Mouse (Mus musculus) C2C12 (cell line): ENCODE results near the gene Myb. TPM values are rescaled to one million over a fixed set of nuclear protein-coding genes. Genes with fewer than 3 reads are reported as not detected.
"Not testable (repeated sequence)": the region's sequence is repeated elsewhere in the genome, so short reads cannot be mapped to it uniquely, and the experiment has no call there.

Experiments used
- H3K27me3 ChIP-seq: one replicate; pipeline ENCODE4 v1.6.1; 2011; ENCODE audit not compliant: control insufficient read depth, insufficient read depth, insufficient read length
- H3K36me3 ChIP-seq: one replicate; pipeline ENCODE4 v1.6.1; 2011; ENCODE audit not compliant: control insufficient read depth, insufficient read depth
- H3K4me3 ChIP-seq: one replicate; pipeline ENCODE4 v1.5.1; 2011; ENCODE audit warnings: mild to moderate bottlenecking, control low read depth; ENCODE audit not compliant: poor library complexity, insufficient read depth, severe bottlenecking
- H3K79me2 ChIP-seq: one replicate; pipeline ENCODE4 v1.6.1; 2011; ENCODE audit not compliant: control insufficient read depth, insufficient read depth
- H3K79me3 ChIP-seq: one replicate; pipeline ENCODE4 v1.6.1; 2011; ENCODE audit warnings: low read depth, control low read depth
- H3ac ChIP-seq: one replicate; pipeline ENCODE3; 2011; ENCODE audit warnings: low read depth; ENCODE audit not compliant: control insufficient read depth, insufficient read length
- CEBPB ChIP-seq: IDR thresholded peaks from one replicate; pipeline ENCODE4 v1.6.1; 2011; ENCODE audit warnings: low read depth, mild to moderate bottlenecking, control low read depth, moderate library complexity
- CTCF ChIP-seq: IDR thresholded peaks from one replicate; pipeline ENCODE4 v1.5.1; 2011; ENCODE audit not compliant: control insufficient read depth, insufficient read depth, insufficient read length
- FOSL1 ChIP-seq: IDR thresholded peaks from one replicate; pipeline ENCODE4 v1.8.0; 2011; ENCODE audit warnings: mild to moderate bottlenecking, low read length; ENCODE audit not compliant: poor library complexity, insufficient read depth, severe bottlenecking
- MAX ChIP-seq: IDR thresholded peaks from one replicate; pipeline ENCODE4 v1.6.1; 2011; ENCODE audit warnings: mild to moderate bottlenecking, control low read depth
- MYOD1 ChIP-seq: IDR thresholded peaks from one replicate; pipeline ENCODE4 v1.6.1; 2011; ENCODE audit warnings: low read depth; ENCODE audit not compliant: control insufficient read depth, insufficient read length
- MYOG ChIP-seq: IDR thresholded peaks from one replicate; pipeline ENCODE4 v1.6.1; 2011; ENCODE audit not compliant: control insufficient read depth, insufficient read length; ENCODE audit errors: extremely low read depth
- USF1 ChIP-seq: IDR thresholded peaks from one replicate; pipeline ENCODE4 v1.6.1; 2011; ENCODE audit warnings: low read depth, mild to moderate bottlenecking, control low read depth, moderate library complexity
- polyA plus RNA-seq: library from polyadenylated mRNA; unstranded; fragments of >200 nt; fragmentation: generic; extraction: Trizol; gene quantifications from one replicate; pipeline ENCODE4 v1.2.1, GENCODE M21; 2012; ENCODE audit warnings: missing spikeins

The Myb gene
- polyA plus RNA-seq, 1 experiment = 0.47 TPM

DNA sequence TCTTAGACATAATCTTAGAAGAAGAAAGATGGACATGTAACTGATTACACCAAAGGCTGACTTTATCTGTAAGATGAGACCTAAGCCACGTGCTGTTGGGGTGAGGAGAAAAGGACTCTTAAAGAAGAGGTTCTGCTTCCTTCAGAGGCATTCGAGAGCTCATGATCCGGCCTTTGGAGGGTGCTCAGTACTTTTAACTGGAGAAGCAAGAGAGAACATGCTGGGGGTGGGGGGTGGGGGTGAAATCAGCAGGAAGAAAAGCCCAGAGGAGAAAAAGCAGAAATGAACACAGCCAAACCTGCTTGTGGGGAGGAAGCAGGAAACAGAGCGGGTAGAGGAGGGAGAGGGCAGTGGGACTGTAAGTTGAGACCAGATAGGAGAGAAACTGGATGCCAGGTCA lies 7.4 kb downstream of the Myb start:
- Histone ChIP-seq H3ac (no peak overlapping the region), H3K36me3 (no peaks in the 10 kb centered on the region), H3K79me3 (no peaks in the 10 kb centered on the region), H3K4me3 (no peak overlapping the region), H3K27me3 (no peaks in the 10 kb centered on the region), H3K79me2 (no peaks in the 10 kb centered on the region)
- TF ChIP-seq MYOG (no peak), USF1 (no peak), CTCF (no peak), CEBPB (no peak), MYOD1 (no peak)

DNA sequence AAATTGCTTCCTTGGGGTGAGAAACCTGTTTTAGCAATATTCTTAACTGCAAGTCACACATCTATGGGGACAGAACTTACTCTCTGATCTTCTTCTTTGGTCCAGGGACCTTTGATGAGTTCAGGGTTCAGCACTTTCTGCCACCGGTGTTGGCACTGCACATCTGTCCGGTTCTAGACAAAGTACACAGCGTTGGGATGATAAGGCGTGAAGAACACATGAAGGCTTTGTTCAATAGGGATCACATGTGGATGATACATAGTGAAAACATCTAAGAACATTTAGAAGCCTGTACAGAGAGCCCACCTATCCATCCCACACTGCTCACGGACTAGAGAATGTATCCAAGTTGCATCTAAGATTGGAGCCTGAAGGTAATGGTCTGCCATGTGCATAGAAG lies 8.0 kb downstream of the Myb start:
- no peak for TF ChIP-seq MAX
- TF ChIP-seq MYOD1 = no peak
- no peak for TF ChIP-seq CEBPB
- no peak for TF ChIP-seq USF1
- no peak for TF ChIP-seq MYOG
- TF ChIP-seq CTCF = no peak
- no peak for TF ChIP-seq FOSL1
- Histone ChIP-seq H3K27me3 (no peaks in the 10 kb centered on the region), H3ac (no peak overlapping the region), H3K4me3 (no peak overlapping the region), H3K79me2 (no peaks in the 10 kb centered on the region), H3K36me3 (no peaks in the 10 kb centered on the region), H3K79me3 (no peaks in the 10 kb centered on the region)

DNA sequence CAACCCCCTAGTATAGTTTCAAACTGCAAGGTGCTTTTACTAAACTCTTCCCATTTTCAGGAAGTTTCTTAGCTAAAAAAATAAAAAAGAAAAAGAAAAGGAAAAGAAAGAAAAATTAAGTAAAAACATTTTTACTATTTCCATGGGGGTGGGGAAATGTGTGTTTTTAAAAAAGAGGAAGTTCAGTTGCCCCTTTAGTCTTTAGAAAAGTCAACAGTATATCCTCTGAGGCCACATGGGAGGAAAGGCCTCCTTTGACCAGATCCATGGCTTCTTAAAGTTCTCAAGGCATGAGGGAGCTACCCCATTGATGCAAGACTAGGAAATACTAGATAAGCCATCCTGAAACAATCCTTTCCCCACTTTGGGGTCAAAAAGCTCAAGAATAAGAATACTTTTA lies 9.5 kb downstream of the Myb start:
- Histone ChIP-seq H3K79me2 (no peaks in the 10 kb centered on the region), H3K79me3 (no peaks in the 10 kb centered on the region), H3ac (no peak overlapping the region), H3K36me3 (no peaks in the 10 kb centered on the region), H3K4me3 (no peak overlapping the region), H3K27me3 (no peaks in the 10 kb centered on the region)
- TF ChIP-seq MYOG = no peak
- no peak for TF ChIP-seq CEBPB
- TF ChIP-seq MYOD1 = no peak
- TF ChIP-seq USF1 = no peak
- no peak for TF ChIP-seq FOSL1
- no peak for TF ChIP-seq MAX
- no peak for TF ChIP-seq CTCF

DNA sequence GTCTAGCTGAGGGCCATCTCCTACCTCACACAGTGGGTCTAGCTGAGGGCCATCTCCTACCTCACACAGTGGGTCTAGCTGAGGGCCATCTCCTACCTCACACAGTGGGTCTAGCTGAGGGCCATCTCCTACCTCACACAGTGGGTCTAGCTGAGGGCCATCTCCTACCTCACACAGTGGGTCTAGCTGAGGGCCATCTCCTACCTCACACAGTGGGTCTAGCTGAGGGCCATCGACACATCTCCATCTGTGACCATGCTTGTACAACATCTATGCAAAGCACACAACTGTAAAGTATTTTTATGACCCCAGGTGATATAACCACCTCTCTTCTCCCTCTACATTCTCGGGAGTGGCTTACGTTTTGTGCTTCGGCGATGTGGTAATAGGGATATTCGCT lies 10.8 kb downstream of the Myb start:
- H3K36me3 ChIP-seq, H3K79me2 ChIP-seq, H3ac ChIP-seq, H3K4me3 ChIP-seq, H3K79me3 ChIP-seq, H3K27me3 ChIP-seq: not testable (repeated sequence)

DNA sequence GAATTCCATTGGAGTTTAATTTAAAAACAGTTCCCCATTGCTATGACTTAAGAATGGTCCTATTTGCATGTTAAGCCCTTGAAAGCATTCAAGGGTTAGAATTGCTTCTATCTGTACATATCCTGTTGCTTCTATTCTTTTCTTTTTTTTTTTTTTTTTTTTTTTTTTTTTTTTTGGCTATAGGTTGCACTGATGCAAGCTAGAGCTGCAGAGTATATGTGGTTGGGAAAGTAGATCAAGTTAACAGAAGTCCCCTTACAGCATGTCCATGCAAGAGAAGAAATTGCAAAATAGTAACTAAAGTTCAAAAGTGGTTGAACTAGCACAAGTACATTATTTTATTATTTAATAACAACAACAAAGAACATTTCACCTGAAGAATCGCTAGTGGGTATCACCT lies 14.1 kb downstream of the Myb start:
- no peaks in the 10 kb centered on the region for H3K79me3 ChIP-seq
- no peaks in the 10 kb centered on the region for H3K79me2 ChIP-seq
- H3ac ChIP-seq = no peak overlapping the region
- no peak for TF ChIP-seq CTCF
- TF ChIP-seq MYOG = no peak
- no peak for TF ChIP-seq MYOD1
- no peak for TF ChIP-seq USF1
- TF ChIP-seq CEBPB = no peak
- TF ChIP-seq FOSL1 = no peak
- TF ChIP-seq MAX = no peak
- H3K4me3 ChIP-seq = no peak overlapping the region
- no peaks in the 10 kb centered on the region for H3K36me3 ChIP-seq
- no peaks in the 10 kb centered on the region for H3K27me3 ChIP-seq

DNA sequence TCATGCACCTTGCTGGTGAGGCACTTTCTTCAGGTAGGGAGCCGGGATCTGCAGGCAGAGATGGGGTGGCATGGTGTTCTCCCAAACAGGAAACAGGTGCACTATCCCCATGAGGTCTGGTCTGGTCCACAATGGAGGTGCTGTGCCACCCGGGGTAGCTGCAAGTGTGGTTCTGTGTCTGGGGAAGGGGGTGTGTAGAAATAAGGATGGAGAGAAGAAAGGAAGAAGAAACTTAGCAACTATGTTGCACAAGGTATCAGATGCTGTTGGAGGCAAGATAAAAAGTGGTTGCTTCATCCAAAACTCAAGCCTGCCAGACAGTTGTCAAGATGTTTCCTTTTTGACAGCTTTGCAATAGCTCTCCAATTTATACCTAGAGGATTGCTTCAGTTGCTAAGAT lies 14.5 kb downstream of the Myb start:
- H3K4me3 ChIP-seq = no peak overlapping the region
- H3ac ChIP-seq = no peak overlapping the region
- no peaks in the 10 kb centered on the region for H3K79me2 ChIP-seq
- no peaks in the 10 kb centered on the region for H3K36me3 ChIP-seq
- H3K27me3 ChIP-seq = no peaks in the 10 kb centered on the region
- TF ChIP-seq MAX = no peak
- TF ChIP-seq CEBPB = no peak
- no peak for TF ChIP-seq MYOD1
- TF ChIP-seq FOSL1 = no peak
- TF ChIP-seq CTCF = no peak
- TF ChIP-seq MYOG = no peak
- TF ChIP-seq USF1 = no peak
- no peaks in the 10 kb centered on the region for H3K79me3 ChIP-seq
